Mouse (Mus musculus) stomach, postnatal 0 days (tissue): ENCODE data around the gene Rpap1.

Experiments
- CTCF ChIP-seq: IDR thresholded peaks from 2 replicates; pipeline ENCODE4 v1.5.1; 2016; ENCODE audit warnings: antibody characterized with exemption, low read depth, mild to moderate bottlenecking, moderate library complexity
- EP300 ChIP-seq: optimal IDR thresholded peaks from 2 replicates; pipeline ENCODE3; 2016; ENCODE audit warnings: antibody characterized with exemption

DNA sequence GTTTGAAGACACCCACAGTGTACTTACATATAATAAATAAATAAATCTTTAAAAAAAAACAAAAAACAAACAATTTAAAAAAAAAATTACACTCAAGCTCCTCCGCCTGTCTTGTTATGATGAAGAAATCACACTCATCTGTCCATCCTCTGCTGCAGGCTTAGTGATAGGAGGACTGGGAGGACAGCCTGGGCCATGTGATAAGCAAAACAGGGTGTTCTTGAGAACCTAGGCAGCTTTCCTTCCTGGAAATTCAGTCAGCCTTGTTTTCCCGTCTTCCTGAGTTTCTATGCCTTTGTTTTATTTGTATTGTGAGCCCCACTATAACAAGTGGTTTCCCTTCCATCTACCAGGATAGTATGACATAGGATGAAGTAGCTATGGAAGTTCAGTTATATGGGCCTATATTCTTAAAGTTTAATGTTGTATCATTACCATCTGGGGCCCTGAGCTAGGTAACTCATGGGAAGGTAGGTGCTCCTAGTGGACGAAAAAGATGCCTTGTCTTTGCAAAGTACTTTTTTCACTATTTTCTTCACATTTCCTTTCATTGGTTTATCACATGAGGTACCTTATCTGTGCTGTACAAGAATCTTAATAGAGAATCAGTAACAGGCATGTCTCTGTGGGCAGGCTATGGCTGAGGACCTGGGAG, 59.4 kb downstream of the Rpap1 start:
- TF ChIP-seq EP300 (no peak), CTCF (no peak)
